Mouse (Mus musculus) hindbrain, embryonic 14.5 days (tissue): ENCODE measurements at regions not wholly inside any gene's neighbourhood (a gene's known extent, or its start where the extent isn't known, plus 50 kb on each side); places are given as distances from the start of the nearest gene placed in this dataset.

Experiments
- ATAC-seq: fragments of 200-750 bp; cut with Nextera tagmentation; 2 replicates; pipeline ENCODE4 v1.8.0; 2017; ENCODE audit warnings: moderate number of reproducible peaks, mild to moderate bottlenecking, moderate TSS enrichment, moderate library complexity; ENCODE audit not compliant: low FRiP score
- DNase-seq: peaks from one replicate; pipeline ENCODE4 v3.0.0-alpha.2; 2015; ENCODE audit warnings: low spot score
- H3K27ac ChIP-seq: fragments of 300-500 bp; sonication (generic); 2 replicates; pipeline ENCODE4 v1.5.1; 2014; ENCODE audit warnings: mild to moderate bottlenecking, moderate library complexity
- H3K27me3 ChIP-seq: fragments of 300-500 bp; sonication (generic); 2 replicates; pipeline ENCODE4 v1.6.1; 2014; ENCODE audit warnings: mild to moderate bottlenecking, low read length, mixed read lengths; ENCODE audit not compliant: control insufficient read depth, insufficient read depth
- H3K36me3 ChIP-seq: fragments of 300-500 bp; sonication (generic); replicated peaks from 2 replicates; pipeline ENCODE4 v1.6.1; 2014; ENCODE audit not compliant: control insufficient read depth, insufficient read depth
- H3K4me1 ChIP-seq: fragments of 300-500 bp; sonication (generic); replicated peaks from 2 replicates; pipeline ENCODE4 v1.6.1; 2014; ENCODE audit warnings: antibody characterized with exemption, low read length, mixed read lengths; ENCODE audit not compliant: control insufficient read depth, insufficient read depth
- H3K4me2 ChIP-seq: fragments of 300-500 bp; sonication (generic); replicated peaks from 2 replicates; pipeline ENCODE4 v1.6.1; 2014; ENCODE audit warnings: mild to moderate bottlenecking, moderate library complexity
- H3K4me3 ChIP-seq: fragments of 300-500 bp; sonication (generic); replicated peaks from 2 replicates; pipeline ENCODE4 v1.5.1; 2014; ENCODE audit warnings: mild to moderate bottlenecking, low read length
- H3K9ac ChIP-seq: fragments of 300-500 bp; sonication (generic); 2 replicates; pipeline ENCODE4 v1.6.1; 2014
- H3K9me3 ChIP-seq: fragments of 300-500 bp; sonication (generic); 2 replicates; pipeline ENCODE4 v1.6.1; 2016; ENCODE audit warnings: low read length; ENCODE audit not compliant: control insufficient read depth
- WGBS: fragments of 180-500 bp; shearing (Covaris S2); extraction: QIAGEN DNeasy Blood & Tissue Kit; methylation state at CpG from one replicate; pipeline ENCODE4 v1.1.7; 2014; 5-methylcytosine and 5-hydroxymethylcytosine counted together

DNA sequence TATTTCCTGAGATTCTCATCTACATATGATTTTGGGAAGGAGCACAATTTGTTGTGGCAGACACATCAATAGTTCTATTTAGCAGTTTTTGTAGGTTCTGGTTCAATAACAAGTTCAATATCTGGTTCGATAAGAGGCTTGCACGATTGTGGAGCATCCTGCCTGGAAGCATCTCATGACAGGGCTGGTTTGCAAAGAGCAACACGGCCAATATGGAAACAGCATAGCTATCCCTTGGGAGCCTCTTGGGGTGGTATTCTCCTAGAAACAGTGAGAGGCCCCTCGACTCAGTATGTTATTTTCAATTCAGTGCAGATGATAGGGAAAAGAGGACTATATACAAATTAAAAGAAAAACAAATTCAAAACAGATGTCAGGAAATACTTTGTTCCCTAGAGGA lies 364.5 kb upstream of the Arglu1 start:
- no peaks in the 10 kb centered on the region for H3K27me3 ChIP-seq
- no peaks in the 10 kb centered on the region for H3K36me3 ChIP-seq
- no peak overlapping the region for H3K9ac ChIP-seq
- H3K9me3 ChIP-seq, result no peaks in the 10 kb centered on the region
- H3K27ac ChIP-seq, result no peak overlapping the region
- H3K4me3 ChIP-seq, result no peak overlapping the region
- no peak overlapping the region for H3K4me2 ChIP-seq
- 83% methylated on average over 4 of the region's 4 CpGs for WGBS
- peaks cover 3% of the 10 kb centered on the region; the same call in 1 of the 2 replicates for H3K4me1 ChIP-seq
- ATAC-seq (no peak), DNase-seq (no peak)

- Histone ChIP-seq H3K36me3 (no peaks in the 10 kb centered on the region), H3K9me3 (no peaks in the 10 kb centered on the region), H3K27ac (no peak overlapping the region), H3K4me2 (no peak overlapping the region), H3K4me1 (peaks cover 3% of the 10 kb centered on the region; the same call in 1 of the 2 replicates), H3K9ac (no peak overlapping the region), H3K27me3 (no peaks in the 10 kb centered on the region), H3K4me3 (no peak overlapping the region)
- DNase-seq, result no peak
- 0 out of 2 replicates have a peak, but pooled peaks have one; percentile 31 for ATAC-seq
- 77% methylated on average over 10 of the region's 10 CpGs for WGBS
Observed at GRCm38 (mm10) chr8:9051699-9052098, 361.4 kb upstream of the Arglu1 start.

DNA sequence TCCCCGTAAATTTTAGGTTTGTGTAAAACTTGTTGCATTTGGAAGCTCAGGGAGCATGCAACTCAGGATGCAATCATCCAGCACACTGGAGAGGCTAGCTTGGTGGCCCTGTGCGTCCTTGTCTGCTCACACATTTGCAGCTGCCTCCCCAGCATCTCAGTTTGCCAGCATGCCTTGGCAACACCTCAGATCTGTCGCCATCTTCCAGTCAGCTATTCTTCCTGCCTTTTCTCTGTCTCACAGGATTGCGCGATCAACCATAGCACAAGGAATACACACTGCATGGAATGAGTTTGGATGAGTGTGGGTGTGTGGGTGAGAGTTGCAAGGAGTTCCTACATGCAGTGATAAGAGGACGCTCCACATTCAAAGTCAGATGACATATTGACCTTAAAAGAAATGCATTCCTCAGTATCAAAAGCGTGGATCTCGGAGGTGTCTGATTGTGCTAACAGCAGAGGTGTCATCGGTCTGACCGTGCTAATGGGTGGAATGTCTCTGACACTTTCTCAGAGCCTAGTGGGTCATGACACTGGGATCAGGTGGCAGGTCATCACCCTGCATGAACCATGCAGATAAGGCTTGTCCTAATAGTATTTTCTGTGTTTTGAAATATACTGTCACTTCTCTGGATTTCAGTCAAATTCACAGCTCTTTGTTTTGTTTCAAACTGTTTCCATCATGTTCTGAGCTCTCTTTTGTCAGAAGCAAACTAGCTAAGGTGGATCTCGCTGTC lies 360.6 kb upstream of the Arglu1 start:
- H3K4me2 ChIP-seq, result no peak overlapping the region
- no peak overlapping the region for H3K9ac ChIP-seq
- no peaks in the 10 kb centered on the region for H3K27me3 ChIP-seq
- H3K27ac ChIP-seq, result no peak overlapping the region
- peaks cover 3% of the 10 kb centered on the region; the same call in 1 of the 2 replicates for H3K4me1 ChIP-seq
- H3K36me3 ChIP-seq, result no peaks in the 10 kb centered on the region
- WGBS, result 79% methylated on average over 11 of the region's 11 CpGs
- H3K9me3 ChIP-seq, result no peaks in the 10 kb centered on the region
- ATAC-seq (no peak), DNase-seq (no peak)
- H3K4me3 ChIP-seq, result no peak overlapping the region

DNA sequence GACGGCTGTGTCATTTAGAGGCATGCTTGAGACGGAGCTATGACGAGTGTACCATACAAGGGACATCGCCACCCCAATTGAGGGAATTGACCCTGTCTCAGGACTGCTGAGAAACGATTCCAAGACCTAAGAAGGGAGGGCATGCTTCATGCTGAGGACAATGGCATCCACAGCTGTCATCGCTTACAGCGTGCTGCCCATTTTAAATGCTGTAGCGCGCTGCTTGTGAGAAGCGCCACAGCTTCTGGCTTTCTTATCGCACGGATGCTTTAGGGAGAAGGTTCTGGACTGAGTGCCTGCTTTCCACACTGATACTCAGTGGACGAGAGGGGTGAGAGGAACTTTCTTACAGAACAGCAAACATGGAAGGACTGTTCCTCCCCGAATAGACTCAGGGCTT lies 357.8 kb upstream of the Arglu1 start:
- Histone ChIP-seq H3K4me1 (peaks cover 3% of the 10 kb centered on the region; the same call in 1 of the 2 replicates), H3K9me3 (no peaks in the 10 kb centered on the region), H3K27me3 (no peaks in the 10 kb centered on the region), H3K9ac (no peak overlapping the region), H3K27ac (no peak overlapping the region), H3K4me3 (no peak overlapping the region), H3K36me3 (no peaks in the 10 kb centered on the region), H3K4me2 (no peak overlapping the region)
- DNase-seq, result no peak
- peak; percentile 40; the same call in 1 of the 2 replicates for ATAC-seq
- 54% methylated on average over 14 of the region's 14 CpGs for WGBS

- ATAC-seq (no peak), DNase-seq (no peak)
- Histone ChIP-seq H3K4me3 (no peak overlapping the region), H3K27ac (no peak overlapping the region), H3K4me1 (no peaks in the 10 kb centered on the region), H3K9me3 (no peaks in the 10 kb centered on the region), H3K4me2 (no peak overlapping the region), H3K9ac (no peak overlapping the region), H3K36me3 (no peaks in the 10 kb centered on the region), H3K27me3 (no peaks in the 10 kb centered on the region)
- WGBS, result 88% methylated on average over 10 of the region's 10 CpGs
Observed at GRCm38 (mm10) chr8:9042835-9043792, 352.8 kb upstream of the Arglu1 start.

GRCm38 (mm10) chr8:9029156-9029555 lies 338.8 kb upstream of the Arglu1 start:
- no peak overlapping the region for H3K4me3 ChIP-seq

GRCm38 (mm10) chr8:9027672-9028071 lies 337.4 kb upstream of the Arglu1 start:
- no peak overlapping the region for H3K4me3 ChIP-seq
- ATAC-seq (no peak), DNase-seq (no peak)
- no peaks in the 10 kb centered on the region for H3K36me3 ChIP-seq
- H3K9ac ChIP-seq, result no peak overlapping the region
- H3K27me3 ChIP-seq, result no peaks in the 10 kb centered on the region
- no peak overlapping the region for H3K4me2 ChIP-seq
- no peaks in the 10 kb centered on the region for H3K9me3 ChIP-seq
- H3K27ac ChIP-seq, result no peak overlapping the region
- 72% methylated on average over 4 of the region's 4 CpGs for WGBS
- no peaks in the 10 kb centered on the region for H3K4me1 ChIP-seq

More at GRCm38 (mm10) chr8:9029156-9029555, 338.8 kb upstream of the Arglu1 start:
- H3K9me3 ChIP-seq, result no peaks in the 10 kb centered on the region
- DNase-seq (no peak), ATAC-seq (no peak)
- no peak overlapping the region for H3K9ac ChIP-seq
- no peaks in the 10 kb centered on the region for H3K27me3 ChIP-seq
- H3K36me3 ChIP-seq, result no peaks in the 10 kb centered on the region
- no peak overlapping the region for H3K27ac ChIP-seq
- H3K4me1 ChIP-seq, result no peaks in the 10 kb centered on the region
- no peak overlapping the region for H3K4me2 ChIP-seq
- 89% methylated on average over 4 of the region's 4 CpGs for WGBS

DNA sequence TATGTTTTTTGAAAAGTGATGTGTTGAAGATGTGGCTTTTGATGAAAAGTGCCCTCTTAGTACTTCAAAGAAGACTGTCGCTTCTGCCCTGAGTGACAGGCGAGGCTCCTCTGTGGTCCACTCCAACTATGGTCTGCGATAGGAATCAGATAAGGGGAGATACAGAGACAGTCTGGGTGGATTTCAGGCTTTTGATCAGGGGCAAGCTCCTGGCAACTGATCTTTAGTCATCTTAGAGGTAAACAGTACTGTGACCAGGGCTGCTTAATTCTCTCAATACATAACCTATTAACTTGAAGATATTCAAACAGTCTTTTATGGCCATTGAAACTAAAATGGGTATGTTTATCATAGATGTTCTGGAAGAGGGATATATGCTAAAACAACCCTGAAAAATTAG lies 335.6 kb upstream of the Arglu1 start:
- Histone ChIP-seq H3K27ac (no peak overlapping the region), H3K9ac (no peak overlapping the region), H3K9me3 (no peaks in the 10 kb centered on the region), H3K27me3 (no peaks in the 10 kb centered on the region), H3K36me3 (no peaks in the 10 kb centered on the region), H3K4me3 (no peak overlapping the region), H3K4me1 (no peaks in the 10 kb centered on the region), H3K4me2 (no peak overlapping the region)
- 90% methylated on average over 3 of the region's 3 CpGs for WGBS
- ATAC-seq, result no peak
- DNase-seq, result no peak

GRCm38 (mm10) chr8:9025378-9025777 lies 335.1 kb upstream of the Arglu1 start:
- H3K27ac ChIP-seq, result no peak overlapping the region
- H3K4me1 ChIP-seq, result no peaks in the 10 kb centered on the region
- no peak overlapping the region for H3K9ac ChIP-seq
- no peaks in the 10 kb centered on the region for H3K27me3 ChIP-seq
- DNase-seq (no peak), ATAC-seq (no peak)
- 87% methylated on average over 3 of the region's 3 CpGs for WGBS
- no peaks in the 10 kb centered on the region for H3K9me3 ChIP-seq
- H3K36me3 ChIP-seq, result no peaks in the 10 kb centered on the region
- H3K4me3 ChIP-seq, result no peak overlapping the region
- H3K4me2 ChIP-seq, result no peak overlapping the region
